Mouse (Mus musculus): ENCODE data around the gene Ccdc183.

- no peak for TF ChIP-seq POLR2A (IDR thresholded peaks at IDR 0.05; ENCODE audit: low read depth, low read length)
- no peak for TF ChIP-seq CTCF (conservative IDR thresholded peaks at IDR 0.05; ENCODE audit: insufficient read depth, insufficient read length, low read depth, low read length)
Observed at GRCm38 (mm10) chr2:25596765-25597510, 20.5 kb downstream of the Ccdc183 start.
